Mouse (Mus musculus) stomach, postnatal 0 days (tissue): ENCODE results near the gene Kif22. TPM values are rescaled to one million over a fixed set of nuclear protein-coding genes. Genes with fewer than 3 reads are reported as not detected.
"Not testable (repeated sequence)": the region's sequence is repeated elsewhere in the genome, so short reads cannot be mapped to it uniquely, and the experiment has no call there.

ENCODE experiments used
- ATAC-seq: fragments of 200-750 bp; cut with Nextera tagmentation; 2 replicates; pipeline ENCODE4 v1.8.0; 2017; ENCODE audit not compliant: low FRiP score, low TSS enrichment
- DNase-seq: peaks from one replicate; pipeline ENCODE4 v3.0.0-alpha.2; 2016; ENCODE audit warnings: low spot score
- H3K27ac ChIP-seq: fragments of 300-500 bp; sonication (generic); replicated peaks from 2 replicates; pipeline ENCODE4 v1.5.1; 2014; ENCODE audit warnings: mild to moderate bottlenecking, control low read depth
- H3K27me3 ChIP-seq: fragments of 300-500 bp; sonication (generic); 2 replicates; pipeline ENCODE4 v1.6.1; 2014; ENCODE audit warnings: low read length; ENCODE audit not compliant: control insufficient read depth, insufficient read depth
- H3K36me3 ChIP-seq: fragments of 300-500 bp; sonication (generic); 2 replicates; pipeline ENCODE4 v1.6.1; 2014; ENCODE audit warnings: low read length, mixed read lengths; ENCODE audit not compliant: control insufficient read depth, insufficient read depth
- H3K4me1 ChIP-seq: fragments of 300-500 bp; sonication (generic); replicated peaks from 2 replicates; pipeline ENCODE4 v1.6.1; 2014; ENCODE audit warnings: antibody characterized with exemption; ENCODE audit not compliant: control insufficient read depth, insufficient read depth
- H3K4me2 ChIP-seq: fragments of 300-500 bp; sonication (generic); replicated peaks from 2 replicates; pipeline ENCODE4 v1.6.1; 2014; ENCODE audit warnings: low read depth, mild to moderate bottlenecking, control low read depth, moderate library complexity
- H3K4me3 ChIP-seq: fragments of 300-500 bp; sonication (generic); 2 replicates; pipeline ENCODE4 v1.5.1; 2014; ENCODE audit warnings: low read depth, low read length, control low read depth
- H3K9ac ChIP-seq: fragments of 300-500 bp; sonication (generic); 2 replicates; pipeline ENCODE4 v1.6.1; 2014; ENCODE audit warnings: mild to moderate bottlenecking, low read length, control low read depth, mixed read lengths
- H3K9me3 ChIP-seq: fragments of 300-500 bp; sonication (generic); 2 replicates; pipeline ENCODE4 v1.6.1; 2016; ENCODE audit warnings: low read length; ENCODE audit not compliant: control insufficient read depth
- CTCF ChIP-seq: IDR thresholded peaks from 2 replicates; pipeline ENCODE4 v1.5.1; 2016; ENCODE audit warnings: antibody characterized with exemption, low read depth, mild to moderate bottlenecking, moderate library complexity
- EP300 ChIP-seq: optimal IDR thresholded peaks from 2 replicates; pipeline ENCODE3; 2016; ENCODE audit warnings: antibody characterized with exemption
- WGBS: fragments of 180-500 bp; shearing (Covaris S2); extraction: QIAGEN DNeasy Blood & Tissue Kit; methylation state at CpG from one replicate; pipeline ENCODE4 v1.1.7; 2014; 5-methylcytosine and 5-hydroxymethylcytosine counted together
- polyA plus RNA-seq: library from polyadenylated mRNA; unstranded; fragments of >200 nt; fragmentation: Nextera tagmentation; extraction: Ambion mirVana; gene quantifications from 2 replicates; pipeline ENCODE4 v1.2.1, GENCODE M21; 2015

Kif22 gene
- polyA plus RNA-seq = 20.8 and 24.4 TPM in 2 replicates

GRCm38 (mm10) chr7:127041851-127042672, at the start of gene Kif22:
Gene Kif22 (minus strand): TSS chr7:127042471.
- no peaks in the 10 kb centered on the region for H3K36me3 ChIP-seq
- no peaks in the 10 kb centered on the region for H3K4me1 ChIP-seq
- no peaks in the 10 kb centered on the region for H3K9me3 ChIP-seq
- peak within 1 kb of the TSS; percentile 40 for H3K27ac ChIP-seq
- peak; percentile 93 for ATAC-seq
- no peak for TF ChIP-seq EP300
- no peak for TF ChIP-seq CTCF
- peak within 1 kb of the TSS; percentile 78 for H3K9ac ChIP-seq
- no peaks in the 10 kb centered on the region for H3K27me3 ChIP-seq
- WGBS = under 1% methylated on average over 53 of the region's 53 CpGs
- H3K4me3 ChIP-seq = peak within 1 kb of the TSS; percentile 84
- peak within 1 kb of the TSS; percentile 97 for H3K4me2 ChIP-seq
- peak; percentile 90 for DNase-seq

- H3K9me3 ChIP-seq = no peaks in the 10 kb centered on the region
- WGBS = 63% methylated on average over 16 of the region's 16 CpGs
- ATAC-seq (peak; percentile 85), DNase-seq (peak; percentile 62)
- H3K4me1 ChIP-seq = no peaks in the 10 kb centered on the region
- no peak for TF ChIP-seq CTCF
- no peak for TF ChIP-seq EP300
- H3K9ac ChIP-seq = no peak within 1 kb of the TSS
- peak within 1 kb of the TSS; percentile 18; the same call in 1 of the 2 replicates for H3K4me3 ChIP-seq
- H3K27me3 ChIP-seq = no peaks in the 10 kb centered on the region
- H3K27ac ChIP-seq = no peak within 1 kb of the TSS
- no peaks in the 10 kb centered on the region for H3K36me3 ChIP-seq
- H3K4me2 ChIP-seq = peak within 1 kb of the TSS; percentile 44
Measured at GRCm38 (mm10) chr7:127091114-127091896, 49.0 kb upstream of the Kif22 start, which contains the start of gene AI467606. Gene AI467606 (plus strand): TSS chr7:127091359.

DNA sequence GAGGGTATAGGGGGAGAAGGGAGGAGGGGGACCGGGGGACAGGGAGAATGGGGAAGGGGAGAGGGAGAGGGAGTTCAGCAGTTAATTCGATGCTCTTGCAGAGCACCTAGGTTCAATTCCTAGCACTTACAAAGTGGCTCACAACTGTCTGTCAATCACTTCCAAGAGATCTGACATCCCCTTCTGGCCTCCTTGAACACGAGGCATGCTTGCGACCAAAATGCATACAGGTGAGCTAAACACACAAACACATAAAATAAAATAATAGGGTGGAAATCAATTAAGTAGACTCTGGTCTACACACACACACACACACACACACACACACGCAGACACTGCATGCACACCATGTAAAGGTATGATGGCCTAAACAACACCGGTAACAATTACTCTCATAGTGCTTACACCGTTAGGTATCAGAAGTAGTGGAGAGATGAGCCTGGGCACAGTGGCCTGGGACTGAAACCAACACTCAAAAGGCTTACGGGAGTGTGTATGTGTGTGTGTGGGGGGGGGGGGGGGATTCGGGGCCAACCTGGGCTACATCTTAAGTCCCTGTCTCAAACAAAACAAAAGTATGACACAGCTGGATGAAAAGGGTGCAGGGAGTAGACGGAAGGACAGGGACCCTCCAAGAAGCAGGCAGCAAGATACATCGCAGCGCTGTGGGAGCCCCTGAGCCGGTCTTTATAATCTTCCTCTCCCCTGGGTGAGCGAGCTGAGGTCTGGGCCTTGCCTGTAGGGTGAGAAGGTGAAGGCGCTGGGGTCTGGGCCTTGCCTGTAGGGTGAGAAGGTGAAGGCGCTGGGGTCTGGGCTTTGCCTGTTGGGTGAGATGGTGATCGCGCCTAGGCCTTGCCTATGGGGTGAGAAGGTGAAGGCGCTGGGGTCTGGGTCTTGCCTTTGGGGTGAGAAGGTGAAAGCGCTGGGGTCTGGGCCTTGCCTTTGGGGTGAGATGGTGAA, 48.2 kb upstream of the Kif22 start:
- Histone ChIP-seq H3K9me3 (no peaks in the 10 kb centered on the region), H3K9ac (no peak overlapping the region), H3K4me2 (no peak overlapping the region), H3K4me1 (no peaks in the 10 kb centered on the region), H3K4me3 (no peak overlapping the region), H3K27me3 (no peaks in the 10 kb centered on the region), H3K36me3 (no peaks in the 10 kb centered on the region), H3K27ac (no peak overlapping the region)
- ATAC-seq (no peak), DNase-seq (no peak)
- no peak for TF ChIP-seq EP300
- TF ChIP-seq CTCF = no peak
- WGBS = 80% methylated on average over 20 of the region's 20 CpGs

- Histone ChIP-seq H3K9ac (no peak overlapping the region), H3K27me3 (no peaks in the 10 kb centered on the region), H3K27ac (no peak overlapping the region), H3K36me3 (no peaks in the 10 kb centered on the region), H3K4me3 (no peak overlapping the region), H3K4me2 (peak overlapping the region; percentile 35; the same call in 1 of the 2 replicates), H3K4me1 (no peaks in the 10 kb centered on the region), H3K9me3 (no peaks in the 10 kb centered on the region)
- no peak for TF ChIP-seq EP300
- no peak for TF ChIP-seq CTCF
- DNase-seq (peak; percentile 52), ATAC-seq (no peak)
- 20% methylated on average over 27 of the region's 27 CpGs for WGBS
Measured at GRCm38 (mm10) chr7:127088901-127089845, 46.9 kb upstream of the Kif22 start.

- Histone ChIP-seq H3K36me3 (no peaks in the 10 kb centered on the region), H3K9ac (no peak overlapping the region), H3K27ac (no peak overlapping the region), H3K27me3 (no peaks in the 10 kb centered on the region), H3K4me1 (no peaks in the 10 kb centered on the region), H3K4me3 (no peak overlapping the region), H3K9me3 (no peaks in the 10 kb centered on the region), H3K4me2 (no peak overlapping the region)
- DNase-seq (no peak), ATAC-seq (no peak)
- TF ChIP-seq CTCF (no peak), EP300 (no peak)
- 79% methylated on average over 3 of the region's 3 CpGs for WGBS
Measured at GRCm38 (mm10) chr7:127088083-127088482, 45.8 kb upstream of the Kif22 start.

DNA sequence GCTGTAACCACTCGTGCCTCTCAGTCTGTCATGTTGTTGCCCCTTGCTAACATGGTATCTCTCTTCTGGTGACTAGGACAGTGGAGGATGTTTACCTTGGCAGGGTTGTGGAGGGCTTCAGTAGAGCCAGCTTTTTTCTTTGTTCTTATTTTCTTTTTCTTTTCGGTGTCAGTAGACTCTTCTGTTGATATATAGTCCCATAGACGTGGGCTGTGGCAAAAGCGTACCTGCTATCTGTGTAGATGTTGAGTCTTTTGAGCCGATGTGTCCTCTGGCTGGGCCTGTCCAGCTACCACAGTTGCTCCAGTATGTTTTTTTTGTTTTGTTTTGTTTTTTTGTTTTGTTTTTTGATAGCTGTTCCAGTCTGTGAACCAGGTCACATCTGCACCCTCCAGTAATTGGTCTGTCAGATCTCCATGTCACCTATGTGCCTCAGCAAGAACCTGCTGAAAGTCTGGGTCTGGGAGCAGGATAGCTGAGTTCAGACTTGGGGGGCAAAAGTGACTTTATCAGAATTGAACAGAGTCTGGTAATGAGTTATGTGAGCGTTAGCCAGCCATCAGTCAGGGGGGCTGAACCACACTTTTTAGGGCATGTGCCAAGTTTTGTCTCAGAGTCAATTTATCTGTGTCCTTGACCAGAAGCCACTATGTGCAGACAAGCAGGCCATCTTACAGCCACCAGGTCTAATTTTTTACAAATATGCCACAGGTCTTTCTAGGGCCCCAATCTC, 45.2 kb upstream of the Kif22 start, which contains the start of gene Zg16:
Zg16 (minus strand) TSS at position 51 of the 733 bp plus-strand sequence.
- not testable (repeated sequence) for H3K9me3 ChIP-seq, H3K36me3 ChIP-seq, DNase-seq, ATAC-seq, H3K27me3 ChIP-seq, H3K9ac ChIP-seq, H3K27ac ChIP-seq, H3K4me2 ChIP-seq, H3K4me1 ChIP-seq, H3K4me3 ChIP-seq
- 78% methylated on average over 6 of the region's 6 CpGs for WGBS

GRCm38 (mm10) chr7:127085751-127086150, 43.5 kb upstream of the Kif22 start:
- 32% methylated on average over 6 of the region's 6 CpGs for WGBS
- not testable (repeated sequence) for H3K4me3 ChIP-seq, H3K36me3 ChIP-seq, H3K27me3 ChIP-seq, H3K9me3 ChIP-seq, H3K4me1 ChIP-seq, H3K27ac ChIP-seq, H3K4me2 ChIP-seq, ATAC-seq, H3K9ac ChIP-seq, DNase-seq
